Mouse (Mus musculus) forebrain, embryonic 16.5 days (tissue): ENCODE data around the gene Nfkbiz. TPM values are rescaled to one million over a fixed set of nuclear protein-coding genes. Genes with fewer than 3 reads are reported as not detected.
"Not testable (repeated sequence)": the region's sequence is repeated elsewhere in the genome, so short reads cannot be mapped to it uniquely, and the experiment has no call there.

Source experiments
- ATAC-seq: fragments of 200-750 bp; cut with Nextera tagmentation; 2 replicates; pipeline ENCODE4 v1.8.0; 2017; ENCODE audit warnings: mild to moderate bottlenecking, moderate library complexity
- H3K27ac ChIP-seq: fragments of 300-500 bp; sonication (generic); 2 replicates; pipeline ENCODE4 v1.5.1; 2014; ENCODE audit warnings: low read length, control low read depth
- H3K27me3 ChIP-seq: fragments of 300-500 bp; sonication (generic); replicated peaks from 2 replicates; pipeline ENCODE4 v1.6.1; 2014; ENCODE audit warnings: low read length; ENCODE audit not compliant: control insufficient read depth, insufficient read depth
- H3K36me3 ChIP-seq: fragments of 300-500 bp; sonication (generic); 2 replicates; pipeline ENCODE4 v1.6.1; 2014; ENCODE audit not compliant: control insufficient read depth, insufficient read depth
- H3K4me1 ChIP-seq: fragments of 300-500 bp; sonication (generic); replicated peaks from 2 replicates; pipeline ENCODE4 v1.6.1; 2014; ENCODE audit warnings: low read length; ENCODE audit not compliant: control insufficient read depth, insufficient read depth
- H3K4me2 ChIP-seq: fragments of 300-500 bp; sonication (generic); 2 replicates; pipeline ENCODE4 v1.6.1; 2014; ENCODE audit warnings: mild to moderate bottlenecking, low read length, control low read depth
- H3K4me3 ChIP-seq: fragments of 300-500 bp; sonication (generic); replicated peaks from 2 replicates; pipeline ENCODE4 v1.5.1; 2014; ENCODE audit warnings: mild to moderate bottlenecking, low read length, control low read depth
- H3K9ac ChIP-seq: fragments of 300-500 bp; sonication (generic); replicated peaks from 2 replicates; pipeline ENCODE4 v1.6.1; 2014; ENCODE audit warnings: low read depth, low read length, control low read depth
- H3K9me3 ChIP-seq: fragments of 300-500 bp; sonication (generic); 2 replicates; pipeline ENCODE4 v1.6.1; 2016; ENCODE audit warnings: low read length; ENCODE audit not compliant: control insufficient read depth
- WGBS: fragments of 180-500 bp; shearing (Covaris S2); extraction: QIAGEN DNeasy Blood & Tissue Kit; methylation state at CpG from one replicate; pipeline ENCODE4 v1.1.7; 2014; 5-methylcytosine and 5-hydroxymethylcytosine counted together
- polyA plus RNA-seq: library from polyadenylated mRNA; unstranded; fragments of >200 nt; fragmentation: Nextera tagmentation; extraction: Ambion mirVana; gene quantifications from 2 replicates; pipeline ENCODE4 v1.2.1, GENCODE M21; 2015

The Nfkbiz gene
- polyA plus RNA-seq, 1 experiment from 2014 or later = 1.6 TPM

GRCm38 (mm10) chr16:55837653-55838052 lies 1.0 kb downstream of the Nfkbiz start:
- not testable (repeated sequence) for H3K9ac ChIP-seq, H3K4me3 ChIP-seq, H3K27ac ChIP-seq, H3K9me3 ChIP-seq, H3K36me3 ChIP-seq, ATAC-seq, H3K27me3 ChIP-seq, H3K4me1 ChIP-seq
- 91% methylated on average over 8 of the region's 8 CpGs for WGBS
- H3K4me2 ChIP-seq = peak overlapping the region; percentile 84; the same call in 1 of the 2 replicates

DNA sequence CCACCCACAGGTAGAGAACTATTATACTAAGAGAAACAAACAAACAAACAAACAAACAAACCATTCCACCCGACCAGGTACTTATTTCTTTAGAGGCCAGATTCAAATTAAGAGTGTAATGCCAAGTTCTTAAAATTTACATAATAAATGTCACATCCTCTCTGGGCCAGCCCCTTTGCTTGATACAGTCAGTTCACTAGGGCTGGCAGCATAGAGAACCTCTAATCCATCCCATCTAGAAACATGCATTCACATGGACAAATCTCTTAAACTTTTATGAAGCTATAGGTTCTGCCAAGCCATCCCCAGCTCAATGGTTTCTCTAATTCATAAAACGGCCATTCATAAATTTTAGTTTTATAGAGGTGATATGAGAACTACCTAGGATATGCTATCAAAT lies 1.5 kb downstream of the Nfkbiz start:
- no peak for ATAC-seq
- WGBS = 79% methylated on average over 2 of the region's 2 CpGs
- no peak overlapping the region for H3K9ac ChIP-seq

DNA sequence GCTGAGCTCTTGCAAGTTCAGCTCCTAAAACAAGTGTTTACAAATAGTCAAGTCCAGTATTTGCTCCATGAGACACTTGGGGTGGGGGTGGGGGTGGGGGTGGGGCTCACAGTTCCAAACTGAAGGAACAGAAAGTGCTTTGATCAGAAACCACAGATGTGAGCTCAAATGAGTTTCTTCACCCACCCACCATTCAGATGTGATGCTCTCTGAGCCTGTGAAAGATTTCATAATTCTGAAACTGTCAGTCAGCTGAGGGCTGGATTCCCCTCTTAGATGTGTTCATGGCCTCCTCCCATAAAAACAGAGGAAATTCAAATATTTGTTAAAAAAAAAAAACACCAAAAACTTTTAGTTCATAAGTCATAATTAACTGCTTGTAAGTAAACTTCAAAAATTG lies 2.9 kb downstream of the Nfkbiz start:
- Histone ChIP-seq H3K9ac (no peak overlapping the region), H3K4me1 (0 out of 2 replicates have a peak, but pooled peaks cover 4% of the 10 kb centered on the region), H3K36me3 (no peaks in the 10 kb centered on the region), H3K27me3 (no peaks in the 10 kb centered on the region), H3K9me3 (no peaks in the 10 kb centered on the region), H3K4me3 (no peak overlapping the region), H3K27ac (no peak overlapping the region), H3K4me2 (no peak overlapping the region)
- ATAC-seq = no peak

More for the DNA sequence above, 1.5 kb downstream of the Nfkbiz start:
- H3K4me1 ChIP-seq = 0 out of 2 replicates have a peak, but pooled peaks cover 4% of the 10 kb centered on the region
- no peaks in the 10 kb centered on the region for H3K27me3 ChIP-seq
- no peak overlapping the region for H3K27ac ChIP-seq
- H3K4me3 ChIP-seq = no peak overlapping the region
- H3K9me3 ChIP-seq = no peaks in the 10 kb centered on the region
- no peaks in the 10 kb centered on the region for H3K36me3 ChIP-seq
- H3K4me2 ChIP-seq = no peak overlapping the region

GRCm38 (mm10) chr16:55832617-55833016 lies 6.1 kb downstream of the Nfkbiz start:
- Histone ChIP-seq H3K4me3 (no peak overlapping the region), H3K4me1 (no peaks in the 10 kb centered on the region), H3K4me2 (no peak overlapping the region), H3K9ac (no peak overlapping the region), H3K9me3 (no peaks in the 10 kb centered on the region), H3K27me3 (no peaks in the 10 kb centered on the region), H3K27ac (no peak overlapping the region), H3K36me3 (no peaks in the 10 kb centered on the region)
- no peak for ATAC-seq
- WGBS = 69% methylated on average over 8 of the region's 8 CpGs

GRCm38 (mm10) chr16:55832040-55832439 lies 6.7 kb downstream of the Nfkbiz start:
- no peak for ATAC-seq
- WGBS = 92% methylated on average over 6 of the region's 6 CpGs
- Histone ChIP-seq H3K36me3 (no peaks in the 10 kb centered on the region), H3K4me2 (no peak overlapping the region), H3K9ac (no peak overlapping the region), H3K9me3 (no peaks in the 10 kb centered on the region), H3K4me1 (no peaks in the 10 kb centered on the region), H3K27me3 (no peaks in the 10 kb centered on the region), H3K27ac (no peak overlapping the region), H3K4me3 (no peak overlapping the region)

DNA sequence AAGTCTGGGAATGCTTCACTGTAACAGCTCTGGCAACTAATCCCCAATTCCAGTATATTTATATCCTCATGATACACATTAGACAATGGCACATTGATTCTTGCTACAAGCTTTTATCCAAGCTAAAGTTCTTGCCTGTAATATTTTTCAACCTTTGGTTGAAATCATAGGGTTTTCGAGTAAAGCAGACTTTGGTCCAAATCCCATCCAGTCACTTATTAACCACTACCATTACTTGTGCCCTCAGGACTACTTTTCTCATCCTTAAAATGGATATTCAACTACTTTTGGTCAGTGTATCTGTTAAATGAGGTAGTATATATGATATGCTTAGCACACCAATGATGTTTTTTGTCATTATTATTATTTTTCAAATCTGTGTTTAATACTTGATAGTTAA lies 7.2 kb downstream of the Nfkbiz start:
- H3K4me3 ChIP-seq = no peak overlapping the region
- 92% methylated on average over 1 of the region's 1 CpGs for WGBS
- H3K4me2 ChIP-seq = no peak overlapping the region
- no peaks in the 10 kb centered on the region for H3K36me3 ChIP-seq
- H3K9ac ChIP-seq = no peak overlapping the region
- no peaks in the 10 kb centered on the region for H3K9me3 ChIP-seq
- H3K27me3 ChIP-seq = no peaks in the 10 kb centered on the region
- H3K27ac ChIP-seq = no peak overlapping the region
- ATAC-seq = no peak
- no peaks in the 10 kb centered on the region for H3K4me1 ChIP-seq

DNA sequence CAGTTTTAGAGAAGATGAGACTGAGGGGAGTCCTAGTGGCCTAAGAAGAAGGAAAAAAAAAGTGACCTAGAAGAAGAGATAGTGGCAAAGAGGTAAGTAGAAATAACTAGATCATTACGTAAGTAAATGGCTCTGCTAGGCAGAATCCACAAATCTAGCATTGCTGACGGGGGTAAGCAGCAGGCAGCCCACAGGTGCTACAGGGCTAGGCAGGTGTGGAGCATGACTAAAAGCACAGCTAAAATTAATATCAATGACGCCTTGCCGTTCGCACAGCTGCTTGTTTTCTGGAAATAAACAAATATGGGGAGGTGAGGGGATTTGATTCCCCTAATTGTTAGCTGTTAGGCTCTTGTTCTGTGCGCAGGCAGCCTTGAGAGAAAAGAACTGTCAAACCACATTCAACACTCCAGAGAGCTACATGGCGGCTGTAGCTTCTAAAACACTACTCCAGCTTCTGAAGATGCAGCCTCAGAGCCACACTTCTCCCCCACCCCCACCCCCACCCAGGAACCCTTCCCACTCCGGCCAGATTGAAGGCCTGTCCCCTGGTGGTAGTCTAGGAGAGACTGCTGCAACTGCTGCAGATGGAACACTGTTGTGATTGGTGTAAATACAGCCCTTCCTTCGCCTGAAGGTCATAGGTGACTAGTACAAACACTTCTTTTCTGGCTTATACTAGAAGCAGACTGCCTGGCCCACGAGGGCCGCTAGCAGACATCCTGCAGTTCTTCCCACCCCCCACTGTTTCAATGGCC lies 15.1 kb downstream of the Nfkbiz start:
- Histone ChIP-seq H3K4me3 (no peak overlapping the region), H3K9ac (no peak overlapping the region), H3K27me3 (no peaks in the 10 kb centered on the region), H3K4me2 (no peak overlapping the region), H3K9me3 (no peaks in the 10 kb centered on the region), H3K4me1 (peaks cover 13% of the 10 kb centered on the region), H3K27ac (no peak overlapping the region), H3K36me3 (no peaks in the 10 kb centered on the region)
- 45% methylated on average over 11 of the region's 11 CpGs for WGBS
- no peak for ATAC-seq

DNA sequence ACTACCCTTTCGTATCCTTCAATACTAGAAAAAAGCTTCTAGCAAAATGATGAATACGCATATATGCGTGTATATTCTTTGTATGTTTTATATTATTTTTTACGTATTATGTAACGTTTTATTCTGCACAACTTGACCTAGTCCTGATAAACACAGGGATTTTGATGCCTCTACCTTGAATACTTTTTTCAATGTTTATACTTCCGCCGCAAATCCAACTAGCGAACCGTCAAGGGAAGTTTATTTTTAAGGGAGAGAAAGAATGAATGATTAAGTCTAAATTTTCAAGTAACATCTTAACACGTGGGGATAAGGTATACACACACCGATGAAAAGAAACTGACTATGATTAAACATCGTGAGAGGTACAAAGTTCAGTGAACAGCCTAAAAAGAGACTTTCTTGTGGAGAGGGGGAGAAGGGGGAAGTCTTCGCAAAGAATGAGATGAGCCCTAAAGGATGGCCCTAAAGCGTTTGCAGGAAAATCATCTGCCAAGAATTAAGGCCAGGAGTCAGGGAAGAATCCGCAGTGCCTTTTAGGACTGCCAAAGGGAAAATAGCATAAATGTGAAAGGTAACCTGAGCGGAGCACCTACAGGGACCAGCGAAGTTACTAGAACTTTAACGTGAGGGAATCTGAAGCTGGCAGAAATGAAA lies 15.8 kb downstream of the Nfkbiz start:
- no peaks in the 10 kb centered on the region for H3K9me3 ChIP-seq
- no peaks in the 10 kb centered on the region; the same call in 1 of the 2 replicates for H3K36me3 ChIP-seq
- no peak for ATAC-seq
- no peak overlapping the region for H3K9ac ChIP-seq
- peak overlapping the region; percentile 99 for H3K4me2 ChIP-seq
- peaks cover 13% of the 10 kb centered on the region for H3K4me1 ChIP-seq
- H3K4me3 ChIP-seq = peak overlapping the region; percentile 89
- H3K27me3 ChIP-seq = no peaks in the 10 kb centered on the region
- no peak overlapping the region for H3K27ac ChIP-seq
- 52% methylated on average over 18 of the region's 18 CpGs for WGBS

GRCm38 (mm10) chr16:55821997-55822740 lies 16.5 kb downstream of the Nfkbiz start:
- H3K27me3 ChIP-seq = no peaks in the 10 kb centered on the region
- peak overlapping the region; percentile 80 for H3K9ac ChIP-seq
- H3K9me3 ChIP-seq = no peaks in the 10 kb centered on the region
- H3K4me2 ChIP-seq = peak overlapping the region; percentile 99
- peak; percentile 94 for ATAC-seq
- no peaks in the 10 kb centered on the region; the same call in 1 of the 2 replicates for H3K36me3 ChIP-seq
- H3K4me3 ChIP-seq = peak overlapping the region; percentile 89
- 0 out of 2 replicates have a peak overlapping the region, but pooled peaks have one; percentile 18 for H3K27ac ChIP-seq
- under 1% methylated on average over 55 of the region's 67 CpGs for WGBS
- H3K4me1 ChIP-seq = peaks cover 13% of the 10 kb centered on the region
